13 mouse cellular contexts compared by ENCODE assay signal in the genomic region with DNA sequence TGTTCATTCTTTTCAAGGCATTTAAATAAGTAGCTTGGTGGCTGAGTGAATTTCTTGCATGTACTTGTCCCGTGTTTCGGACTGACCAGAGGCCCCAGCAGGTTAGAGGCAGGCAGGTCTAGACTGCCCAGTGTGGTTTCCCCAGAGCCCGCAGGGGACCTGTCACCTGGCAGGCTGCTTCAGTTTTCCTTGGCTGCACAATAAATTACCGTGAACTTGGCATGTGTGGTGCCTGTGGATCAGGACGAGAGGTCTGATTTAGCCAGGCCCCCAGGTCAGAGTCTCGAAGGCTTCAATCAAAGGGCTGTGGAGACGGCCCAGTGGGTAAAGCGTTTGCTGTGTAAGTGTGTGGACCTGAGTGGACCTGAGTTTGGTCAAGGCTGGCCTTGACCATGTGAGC. TPM values are rescaled to one million over a fixed set of nuclear protein-coding genes. Genes with fewer than 3 reads are reported as not detected.
DNase-seq lines count a peak whose midpoint lies in the region; ATAC-seq and TF ChIP-seq lines count a peak whose summit lies in the region.
"Had no signal": no experiment of that assay in that cellular context is flagged by ENCODE, and none has a peak within 500 bp of the region (broad histone marks: within the 10 kb centered on the region; RNA-seq: fewer than 3 reads in every experiment).

No protein-coding gene starts in this region.

- H3K27ac ChIP-seq in forebrain, embryonic 10.5 days = peak overlapping the region; percentile 21; the same call in 1 of the 2 replicates
- no peak overlapping the region for H3K27ac ChIP-seq in forebrain, embryonic 14.5 days (ENCODE audit: low read depth, low read length)

- peaks cover 54% of the 10 kb centered on the region for H3K4me1 ChIP-seq in forebrain, embryonic 10.5 days
- no peaks in the 10 kb centered on the region for H3K4me1 ChIP-seq in forebrain, embryonic 14.5 days (ENCODE audit: control insufficient read depth, insufficient read depth, low read length)

- peaks cover 3% of the 10 kb centered on the region for H3K9me3 ChIP-seq in forebrain, embryonic 10.5 days
- H3K9me3 ChIP-seq in forebrain, embryonic 14.5 days (replicated peaks; ENCODE audit: control insufficient read depth, low read length) = no peaks in the 10 kb centered on the region

- ATAC-seq in forebrain, embryonic 14.5 days = no peak
- no peak for ATAC-seq in megakaryocyte, adult 5-6 weeks (ENCODE audit: poor library complexity, severe bottlenecking)
- ATAC-seq: intestine, embryonic 16.5 days had no signal

- H3K27me3 ChIP-seq in forebrain, embryonic 10.5 days (ENCODE audit: poor library complexity, severe bottlenecking) = peaks cover 33% of the 10 kb centered on the region
- peaks cover 23% of the 10 kb centered on the region for H3K27me3 ChIP-seq in forebrain, embryonic 14.5 days (replicated peaks; ENCODE audit: control insufficient read depth, insufficient read depth, low read length)
- no peaks in the 10 kb centered on the region for H3K27me3 ChIP-seq in myocyte (ENCODE audit: control insufficient read depth, insufficient read depth, insufficient read length)

- H3K4me2 ChIP-seq in forebrain, embryonic 14.5 days (ENCODE audit: low read length) = no peak overlapping the region
- H3K4me2 ChIP-seq in myocyte (ENCODE audit: low read depth) = peak overlapping the region; percentile 80
- H3K4me2 ChIP-seq: heart, embryonic 11.5 days had no signal

- DNase-seq in forebrain, embryonic 10.5 days (ENCODE audit: extremely low spot score, low spot score) = no peak
- no peak for DNase-seq in forebrain, embryonic 14.5 days (ENCODE audit: low spot score)
- peak; percentile 26 to 43 for DNase-seq in urinary bladder, postnatal 36 days (ENCODE audit: low spot score in 2 of 2)
- DNase-seq in urinary bladder, postnatal 25 days (ENCODE audit: low spot score) = no peak
- DNase-seq in kidney, postnatal 10 days = peak; percentile 64
- no peak for DNase-seq in layer of hippocampus, adult 18-20 months (ENCODE audit: low spot score in 2 of 2)
- DNase-seq: left cerebral cortex, postnatal 4 days; lung, adult 18-20 months had no signal

- H3ac ChIP-seq in myocyte (ENCODE audit: control insufficient read depth, insufficient read length) = no peak overlapping the region

- no peak for TF ChIP-seq POLR2A in myocyte (IDR thresholded peaks at IDR 0.05; ENCODE audit: insufficient read length, low read depth)

- no peak overlapping the region for H3K4me3 ChIP-seq in forebrain, embryonic 10.5 days
- no peak overlapping the region for H3K4me3 ChIP-seq in forebrain, embryonic 14.5 days (ENCODE audit: low read depth, low read length)
- H3K4me3 ChIP-seq in myocyte = no peak overlapping the region

- no peaks in the 10 kb centered on the region for H3K36me3 ChIP-seq in forebrain, embryonic 10.5 days (replicated peaks)
- H3K36me3 ChIP-seq in forebrain, embryonic 14.5 days (ENCODE audit: control insufficient read depth, insufficient read depth, low read length) = no peaks in the 10 kb centered on the region
- H3K36me3 ChIP-seq in myocyte (ENCODE audit: control insufficient read depth, insufficient read depth) = no peaks in the 10 kb centered on the region
- H3K36me3 ChIP-seq: G1E had no signal

- no peak overlapping the region for H3K9ac ChIP-seq in forebrain, embryonic 14.5 days (ENCODE audit: low read length)

- no peaks in the 10 kb centered on the region for H3K79me2 ChIP-seq in myocyte (ENCODE audit: control insufficient read depth, insufficient read depth)

- 79% methylated on average over 8 of the region's 8 CpGs for WGBS in forebrain, embryonic 10.5 days
- 77% methylated on average over 8 of the region's 8 CpGs for WGBS in forebrain, embryonic 14.5 days

TF ChIP-seq in myocyte, 11 proteins besides CTCF, POLR2A, EP300 and RAD21:
- TF ChIP-seq USF1 (IDR thresholded peaks at IDR 0.05; ENCODE audit: low read depth) = no peak
- no peak for TF ChIP-seq TCF12 (IDR thresholded peaks at IDR 0.05; ENCODE audit: insufficient read depth, poor library complexity, severe bottlenecking)
- TF ChIP-seq MAX (IDR thresholded peaks at IDR 0.05; ENCODE audit: low read depth) = no peak
- no peak for TF ChIP-seq MYOG (IDR thresholded peaks at IDR 0.05; ENCODE audit: control insufficient read depth in 1 of 3, insufficient read depth in 1 of 3, insufficient read length in 2 of 3, low read depth in 2 of 3)
- no peak for TF ChIP-seq REST (IDR thresholded peaks at IDR 0.05; ENCODE audit: insufficient read depth, insufficient read length)
- no peak for TF ChIP-seq TCF3 (IDR thresholded peaks at IDR 0.05; ENCODE audit: insufficient read length, low read depth)
- TF ChIP-seq CEBPB (IDR thresholded peaks at IDR 0.05; ENCODE audit: insufficient read depth, poor library complexity, severe bottlenecking) = no peak
- TF ChIP-seq MYOD1 (IDR thresholded peaks at IDR 0.05; ENCODE audit: control insufficient read depth in 1 of 3, insufficient read length in 2 of 3, low read depth in 2 of 3) = no peak
- no peak for TF ChIP-seq SRF (IDR thresholded peaks at IDR 0.05; ENCODE audit: control insufficient read depth, insufficient read length, low read depth)
- no peak for TF ChIP-seq POLR2AphosphoS2 (IDR thresholded peaks at IDR 0.05; ENCODE audit: insufficient read length, low read depth)
- TF ChIP-seq E2F4 (IDR thresholded peaks at IDR 0.05; ENCODE audit: insufficient read depth) = no peak

RNA-seq across cellular contexts. Expression of gene Sulf2, which starts 35.4 kb away (rescaled TPM):
- 71.1 and 73.6 TPM in 2 replicates for polyA plus RNA-seq in forebrain, embryonic 10.5 days (2016; fragmentation: Nextera tagmentation; extraction: Ambion mirVana)
- polyA plus RNA-seq in forebrain, embryonic 14.5 days (2014; fragmentation: Nextera tagmentation; extraction: Ambion mirVana) = 33.2 and 40.1 TPM in 2 replicates
- polyA plus RNA-seq in myocyte (2012; fragmentation: generic; extraction: Trizol) = 36.7 TPM
- total RNA-seq in layer of hippocampus, adult 18-20 months (2021) = 100 to 1,000 TPM in 1 of 2 experiments, 10 to 100 TPM in 1; 98.6 to 111 TPM
- 71.3 and 72.6 TPM in 2 replicates for total RNA-seq in megakaryocyte, adult 5-6 weeks (2015)
- 47.4 and 51.1 TPM in 2 replicates for total RNA-seq in megakaryocyte, adult 5-6 weeks (2017)
- polyA plus RNA-seq: G1E had no signal

Comparison
In these comparisons a context has a peak if more than half of its experiments do, and no peak if none do; other contexts are left out.
1. DNase-seq: peak in urinary bladder, postnatal 36 days (2 of 2) and kidney, postnatal 10 days (single experiment); none in forebrain, embryonic 10.5 days (single experiment), forebrain, embryonic 14.5 days (single experiment), urinary bladder, postnatal 25 days (single experiment) and layer of hippocampus, adult 18-20 months (0 of 2).